Mouse (Mus musculus): ENCODE data around the gene Camkmt. TPM values are rescaled to one million over a fixed set of nuclear protein-coding genes. Genes with fewer than 3 reads are reported as not detected.
A peak's percentile ranks its signal among the peaks of the same experiment; 100 is the strongest.

Gene Camkmt
- total RNA-seq, 1 experiment, result 7.1 TPM

GRCm38 (mm10) chr17:85485946-85486533 is 395.7 kb downstream of the Camkmt start:
- in situ Hi-C loops (cut with MboI; ENCODE audit: low sequenced_read_pairs in 2 of 2, unreplicated experiment in 2 of 2), result loop anchor here in 1 of 2 experiments (5.0 to 10.0 kb wide), 2 partner anchors 131 to 209 kb away; no protein-coding TSS in a partner anchor
- Histone ChIP-seq H3K27ac (ENCODE audit: insufficient read depth, low read depth, low read length, poor library complexity, severe bottlenecking) (no peak overlapping the region), H3K4me1 (ENCODE audit: control insufficient read depth in 2 of 2, insufficient read depth in 2 of 2, low read length in 2 of 2, poor library complexity in 1 of 2) (peaks cover 0 to 10% of the 10 kb centered on the region in 2 experiments; a peak in 2 of 4 replicates), H3K9ac (ENCODE audit: insufficient read depth, low read depth, low read length, poor library complexity, severe bottlenecking) (no peak overlapping the region; the same call in 1 of the 2 replicates), H3K36me3 (ENCODE audit: control insufficient read depth, insufficient read depth, low read length, poor library complexity, severe bottlenecking) (no peaks in the 10 kb centered on the region), H3K9me3 (ENCODE audit: control insufficient read depth, insufficient read depth, low read depth, low read length) (no peaks in the 10 kb centered on the region), H3K4me3 (ENCODE audit: insufficient read depth in 1 of 2, low read depth in 1 of 2, low read length in 2 of 2, poor library complexity in 1 of 2, severe bottlenecking in 1 of 2) (peak overlapping the region in 1 of 2 experiments; percentile 25; a peak in 3 of 4 replicates)
- DNase-seq (ENCODE audit: low read depth, low spot score), result no peak
- TF ChIP-seq MAFK (IDR thresholded peaks at IDR 0.05; ENCODE audit: insufficient read depth, low read depth, low read length), result no peak
- TF ChIP-seq CHD2 (IDR thresholded peaks at IDR 0.05; ENCODE audit: low read depth, low read length), result no peak
- TF ChIP-seq ZNF384 (IDR thresholded peaks at IDR 0.05; ENCODE audit: low read depth, low read length), result no peak
- TF ChIP-seq HCFC1 (IDR thresholded peaks at IDR 0.05; ENCODE audit: borderline replicate concordance, insufficient read depth, low read length), result no peak
- TF ChIP-seq ZC3H11A (IDR thresholded peaks at IDR 0.05; ENCODE audit: borderline replicate concordance, low read depth, low read length), result no peak

- peak overlapping the region; percentile 23 to 25; a peak in 3 of 4 replicates for H3K4me3 ChIP-seq (ENCODE audit: insufficient read depth in 1 of 2, low read depth in 1 of 2, low read length in 2 of 2, poor library complexity in 1 of 2, severe bottlenecking in 1 of 2)
- no peak overlapping the region for H3K9ac ChIP-seq (ENCODE audit: insufficient read depth, low read depth, low read length, poor library complexity, severe bottlenecking)
- in situ Hi-C loops (cut with MboI; ENCODE audit: low sequenced_read_pairs in 2 of 2, unreplicated experiment in 2 of 2), result loop anchor here in 1 of 2 experiments (5.0 to 10.0 kb wide), 2 partner anchors 130 to 208 kb away; no protein-coding TSS in a partner anchor
- TF ChIP-seq ZNF384 (IDR thresholded peaks at IDR 0.05; ENCODE audit: low read depth, low read length) (peak; percentile 90), CHD2 (IDR thresholded peaks at IDR 0.05; ENCODE audit: low read depth, low read length) (no peak)
- peaks cover 0 to 10% of the 10 kb centered on the region in 2 experiments; a peak in 2 of 4 replicates for H3K4me1 ChIP-seq (ENCODE audit: control insufficient read depth in 2 of 2, insufficient read depth in 2 of 2, low read length in 2 of 2, poor library complexity in 1 of 2)
- no peak overlapping the region for H3K27ac ChIP-seq (ENCODE audit: insufficient read depth, low read depth, low read length, poor library complexity, severe bottlenecking)
- H3K36me3 ChIP-seq (ENCODE audit: control insufficient read depth, insufficient read depth, low read length, poor library complexity, severe bottlenecking), result no peaks in the 10 kb centered on the region
- H3K9me3 ChIP-seq (ENCODE audit: control insufficient read depth, insufficient read depth, low read depth, low read length), result no peaks in the 10 kb centered on the region
- peak; percentile 62 for DNase-seq (ENCODE audit: low read depth, low spot score)
These were observed 396.5 kb downstream of the Camkmt start for GRCm38 (mm10) chr17:85486585-85487480.

- Histone ChIP-seq H3K27ac (ENCODE audit: insufficient read depth, low read depth, low read length, poor library complexity, severe bottlenecking) (no peak overlapping the region), H3K4me3 (ENCODE audit: insufficient read depth in 1 of 2, low read depth in 1 of 2, low read length in 2 of 2, poor library complexity in 1 of 2, severe bottlenecking in 1 of 2) (no peak overlapping the region), H3K4me1 (ENCODE audit: control insufficient read depth in 2 of 2, insufficient read depth in 2 of 2, low read length in 2 of 2, poor library complexity in 1 of 2) (peaks cover 0 to 10% of the 10 kb centered on the region in 2 experiments; a peak in 2 of 4 replicates), H3K9ac (ENCODE audit: insufficient read depth, low read depth, low read length, poor library complexity, severe bottlenecking) (no peak overlapping the region), H3K36me3 (ENCODE audit: control insufficient read depth, insufficient read depth, low read length, poor library complexity, severe bottlenecking) (no peaks in the 10 kb centered on the region), H3K9me3 (ENCODE audit: control insufficient read depth, insufficient read depth, low read depth, low read length) (no peaks in the 10 kb centered on the region)
- no peak for DNase-seq (ENCODE audit: low read depth, low spot score)
- no peak for TF ChIP-seq ZNF384 (IDR thresholded peaks at IDR 0.05; ENCODE audit: low read depth, low read length)
- no peak for TF ChIP-seq CHD2 (IDR thresholded peaks at IDR 0.05; ENCODE audit: low read depth, low read length)
- no peak for TF ChIP-seq ZC3H11A (IDR thresholded peaks at IDR 0.05; ENCODE audit: borderline replicate concordance, low read depth, low read length)
- in situ Hi-C loops (cut with MboI; ENCODE audit: low sequenced_read_pairs in 2 of 2, unreplicated experiment in 2 of 2), result loop anchor here in 1 of 2 experiments (5.0 to 10.0 kb wide), 2 partner anchors 130 to 207 kb away; no protein-coding TSS in a partner anchor
These were observed 397.2 kb downstream of the Camkmt start for GRCm38 (mm10) chr17:85487531-85487930.

GRCm38 (mm10) chr17:85488601-85489487 is 398.5 kb downstream of the Camkmt start:
- no peak for DNase-seq (ENCODE audit: low read depth, low spot score)
- no peaks in the 10 kb centered on the region for H3K36me3 ChIP-seq (ENCODE audit: control insufficient read depth, insufficient read depth, low read length, poor library complexity, severe bottlenecking)
- peaks cover 0 to 10% of the 10 kb centered on the region in 2 experiments; a peak in 2 of 4 replicates for H3K4me1 ChIP-seq (ENCODE audit: control insufficient read depth in 2 of 2, insufficient read depth in 2 of 2, low read length in 2 of 2, poor library complexity in 1 of 2)
- H3K4me3 ChIP-seq (ENCODE audit: insufficient read depth in 1 of 2, low read depth in 1 of 2, low read length in 2 of 2, poor library complexity in 1 of 2, severe bottlenecking in 1 of 2), result no peak overlapping the region
- no peak overlapping the region for H3K27ac ChIP-seq (ENCODE audit: insufficient read depth, low read depth, low read length, poor library complexity, severe bottlenecking)
- H3K9me3 ChIP-seq (ENCODE audit: control insufficient read depth, insufficient read depth, low read depth, low read length), result no peaks in the 10 kb centered on the region
- no peak overlapping the region for H3K9ac ChIP-seq (ENCODE audit: insufficient read depth, low read depth, low read length, poor library complexity, severe bottlenecking)
- no peak for TF ChIP-seq ZC3H11A (IDR thresholded peaks at IDR 0.05; ENCODE audit: borderline replicate concordance, low read depth, low read length)
- TF ChIP-seq ZNF384 (IDR thresholded peaks at IDR 0.05; ENCODE audit: low read depth, low read length), result no peak
- in situ Hi-C loops (cut with MboI; ENCODE audit: low sequenced_read_pairs in 2 of 2, unreplicated experiment in 2 of 2), result loop anchor here in 1 of 2 experiments (5.0 to 10.0 kb wide), 2 partner anchors 128 to 206 kb away; no protein-coding TSS in a partner anchor

All from ES-E14 (cell line).